Mouse (Mus musculus): Measurements from ENCODE around the gene Rhbdd3. TPM values are rescaled to one million over a fixed set of nuclear protein-coding genes. Genes with fewer than 3 reads are reported as not detected.

Rhbdd3 gene
- total and polyA plus RNA-seq, 3 experiments, result 15.0 to 20.6 (median 17.0) TPM

GRCm38 (mm10) chr11:5102384-5102783, 3.7 kb downstream of the Rhbdd3 start:
- Histone ChIP-seq H3K27ac (ENCODE audit: insufficient read depth, low read depth) (no peak overlapping the region), H3K36me3 (replicated peaks in 1 of 2; ENCODE audit: control insufficient read depth in 1 of 2, insufficient read depth in 1 of 2, low read length in 1 of 2) (peaks cover 18 to 47% of the 10 kb centered on the region in 2 experiments)
- dilution Hi-C loops (cut with MboI; ENCODE audit: extremely low pct_ligation_motif_present, extremely low pct_unique_long_range_greater_than_20kb, low sequenced_read_pairs), result no loop called here

GRCm38 (mm10) chr11:5103986-5104509, 5.3 kb downstream of the Rhbdd3 start:
- H3K9ac ChIP-seq (ENCODE audit: insufficient read depth, low read depth), result no peak overlapping the region
- H3K4me3 ChIP-seq (replicated peaks in 1 of 3; ENCODE audit: low read depth in 2 of 3, low read length in 2 of 3, poor library complexity in 1 of 3), result no peak overlapping the region
- peaks cover 18 to 47% of the 10 kb centered on the region in 2 experiments for H3K36me3 ChIP-seq (replicated peaks in 1 of 2; ENCODE audit: control insufficient read depth in 1 of 2, insufficient read depth in 1 of 2, low read length in 1 of 2)
- dilution Hi-C loops (cut with MboI; ENCODE audit: extremely low pct_ligation_motif_present, extremely low pct_unique_long_range_greater_than_20kb, low sequenced_read_pairs), result no loop called here
- no peak for DNase-seq (ENCODE audit: extremely low read depth)
- H3K4me2 ChIP-seq (ENCODE audit: insufficient read depth, low read depth, poor library complexity, severe bottlenecking), result no peak overlapping the region
- H3K27me3 ChIP-seq (replicated peaks), result no peaks in the 10 kb centered on the region
- H3K9me3 ChIP-seq (replicated peaks; ENCODE audit: low read length), result no peaks in the 10 kb centered on the region
- peaks cover 7 to 18% of the 10 kb centered on the region in 2 experiments; a peak in 3 of 4 replicates for H3K4me1 ChIP-seq (ENCODE audit: control insufficient read depth in 1 of 2, insufficient read depth in 2 of 2)
- in situ Hi-C loops (cut with MboI; ENCODE audit: low pct_ligation_motif_present, low pct_unique_long_range_greater_than_20kb, low sequenced_read_pairs), result no loop called here
- no peak for TF ChIP-seq JUN (IDR thresholded peaks at IDR 0.05; ENCODE audit: insufficient read depth, low read depth, low read length)
- TF ChIP-seq TCF12 (IDR thresholded peaks at IDR 0.05; ENCODE audit: low read depth, low read length), result no peak
- TF ChIP-seq POLR2AphosphoS2 (IDR thresholded peaks at IDR 0.05; ENCODE audit: low read depth, low read length), result no peak
- no peak for TF ChIP-seq CHD2 (IDR thresholded peaks at IDR 0.05; ENCODE audit: low read length)
- no peak for TF ChIP-seq MAZ (IDR thresholded peaks at IDR 0.05; ENCODE audit: low read depth, low read length)
- no peak for TF ChIP-seq EP300 (IDR thresholded peaks at IDR 0.05; ENCODE audit: low read length)
- TF ChIP-seq CTCF (conservative IDR thresholded peaks at IDR 0.05 in 1 of 2, IDR thresholded peaks at IDR 0.05 in 1 of 2; ENCODE audit: low read depth in 2 of 2, low read length in 2 of 2), result no peak
- TF ChIP-seq GABPA (IDR thresholded peaks at IDR 0.05; ENCODE audit: insufficient replicate concordance, low read depth, low read length), result no peak
- no peak for TF ChIP-seq ZNF384 (IDR thresholded peaks at IDR 0.05; ENCODE audit: low read depth, low read length)
- no peak for TF ChIP-seq ZKSCAN1 (IDR thresholded peaks at IDR 0.05; ENCODE audit: borderline replicate concordance, low read depth, low read length)
- no peak for TF ChIP-seq CHD1 (IDR thresholded peaks at IDR 0.05; ENCODE audit: low read depth, low read length)
- no peak overlapping the region for H3K27ac ChIP-seq (ENCODE audit: insufficient read depth, low read depth)
- H3K79me2 ChIP-seq (replicated peaks; ENCODE audit: control insufficient read depth, extremely low read depth, insufficient read depth, poor library complexity, severe bottlenecking), result no peaks in the 10 kb centered on the region

More at GRCm38 (mm10) chr11:5102384-5102783, 3.7 kb downstream of the Rhbdd3 start:
- peaks cover 7 to 18% of the 10 kb centered on the region in 2 experiments; a peak in 3 of 4 replicates for H3K4me1 ChIP-seq (ENCODE audit: control insufficient read depth in 1 of 2, insufficient read depth in 2 of 2)
- TF ChIP-seq RCOR1 (conservative IDR thresholded peaks at IDR 0.05; ENCODE audit: low read depth, low read length), result no peak
- no peak for TF ChIP-seq CHD2 (IDR thresholded peaks at IDR 0.05; ENCODE audit: low read length)
- no peak for TF ChIP-seq JUN (IDR thresholded peaks at IDR 0.05; ENCODE audit: insufficient read depth, low read depth, low read length)
- TF ChIP-seq IRF4 (IDR thresholded peaks at IDR 0.05; ENCODE audit: low read depth, low read length), result no peak
- TF ChIP-seq CHD1 (IDR thresholded peaks at IDR 0.05; ENCODE audit: low read depth, low read length), result no peak
- no peak overlapping the region for H3K4me3 ChIP-seq (replicated peaks in 1 of 3; ENCODE audit: low read depth in 2 of 3, low read length in 2 of 3, poor library complexity in 1 of 3)
- DNase-seq (ENCODE audit: extremely low read depth), result no peak
- no peak overlapping the region for H3K9ac ChIP-seq (ENCODE audit: insufficient read depth, low read depth)
- H3K9me3 ChIP-seq (replicated peaks; ENCODE audit: low read length), result no peaks in the 10 kb centered on the region
- no peaks in the 10 kb centered on the region for H3K27me3 ChIP-seq (replicated peaks)
- H3K4me2 ChIP-seq (ENCODE audit: insufficient read depth, low read depth, poor library complexity, severe bottlenecking), result no peak overlapping the region
- H3K79me2 ChIP-seq (replicated peaks; ENCODE audit: control insufficient read depth, extremely low read depth, insufficient read depth, poor library complexity, severe bottlenecking), result peaks cover 15% of the 10 kb centered on the region
- in situ Hi-C loops (cut with MboI; ENCODE audit: low pct_ligation_motif_present, low pct_unique_long_range_greater_than_20kb, low sequenced_read_pairs), result no loop called here

Measured in CH12.LX (cell line).